Mouse (Mus musculus) stomach, embryonic 16.5 days (tissue): Measurements from ENCODE around the gene Chp2. TPM values are rescaled to one million over a fixed set of nuclear protein-coding genes. Genes with fewer than 3 reads are reported as not detected.

Experiments
- ATAC-seq: fragments of 200-750 bp; cut with Nextera tagmentation; 2 replicates; pipeline ENCODE4 v1.8.0; 2017; ENCODE audit warnings: moderate number of reproducible peaks, moderate TSS enrichment; ENCODE audit not compliant: insufficient read depth, low FRiP score
- H3K27ac ChIP-seq: fragments of 300-500 bp; sonication (generic); 2 replicates; pipeline ENCODE4 v1.5.1; 2014; ENCODE audit warnings: low read length
- H3K27me3 ChIP-seq: fragments of 300-500 bp; sonication (generic); 2 replicates; pipeline ENCODE4 v1.6.1; 2014; ENCODE audit warnings: low read length, control low read depth, mixed read lengths; ENCODE audit not compliant: control insufficient read depth, insufficient read depth
- H3K36me3 ChIP-seq: fragments of 300-500 bp; sonication (generic); 2 replicates; pipeline ENCODE4 v1.6.1; 2014; ENCODE audit warnings: low read length; ENCODE audit not compliant: control insufficient read depth, insufficient read depth
- H3K4me1 ChIP-seq: fragments of 300-500 bp; sonication (generic); 2 replicates; pipeline ENCODE4 v1.6.1; 2014; ENCODE audit warnings: low read length, control low read depth, mixed read lengths; ENCODE audit not compliant: control insufficient read depth, insufficient read depth
- H3K4me2 ChIP-seq: fragments of 300-500 bp; sonication (generic); 2 replicates; pipeline ENCODE4 v1.6.1; 2014; ENCODE audit warnings: low read depth, low read length, mixed read lengths
- H3K4me3 ChIP-seq: fragments of 300-500 bp; sonication (generic); replicated peaks from 2 replicates; pipeline ENCODE4 v1.5.1; 2014; ENCODE audit warnings: mild to moderate bottlenecking, low read length
- H3K9ac ChIP-seq: fragments of 300-500 bp; sonication (generic); 2 replicates; pipeline ENCODE4 v1.6.1; 2014; ENCODE audit warnings: low read length
- H3K9me3 ChIP-seq: fragments of 300-500 bp; sonication (generic); replicated peaks from 2 replicates; pipeline ENCODE4 v1.6.1; 2016; ENCODE audit warnings: low read length, control low read depth; ENCODE audit not compliant: control insufficient read depth
- whole genome bisulfite sequencing: fragments of 180-500 bp; shearing (Covaris S2); extraction: QIAGEN DNeasy Blood & Tissue Kit; methylation state at CpG from one replicate; pipeline ENCODE4 v1.1.7; 2014; 5-methylcytosine and 5-hydroxymethylcytosine counted together
- polyA plus RNA-seq: library from polyadenylated mRNA; unstranded; fragments of >200 nt; fragmentation: Nextera tagmentation; extraction: Ambion mirVana; gene quantifications from 2 replicates; pipeline ENCODE4 v1.2.1, GENCODE M21; 2015

Chp2 gene
- polyA plus RNA-seq, 1 experiment from 2014 or later = 2.0 TPM

DNA sequence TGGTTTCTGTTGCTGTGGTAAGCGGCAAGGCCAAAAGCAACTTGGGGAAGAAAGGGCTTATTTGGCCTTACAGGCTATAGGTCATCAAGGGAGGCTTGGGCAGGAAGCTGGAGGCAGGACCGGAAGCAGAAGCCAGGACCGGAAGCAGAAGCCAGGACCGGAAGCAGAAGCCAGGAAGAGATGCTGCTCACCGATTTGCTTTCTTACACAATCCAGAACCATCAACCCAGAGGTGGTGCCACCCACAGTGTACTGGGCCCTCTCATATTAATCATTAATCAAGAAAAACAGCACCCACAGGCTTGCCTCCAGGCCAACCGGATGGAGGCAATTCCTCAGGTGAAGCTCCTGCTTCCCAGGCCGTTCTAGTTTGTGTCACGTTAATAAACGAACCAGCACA lies 22.5 kb upstream of the Chp2 start:
- Histone ChIP-seq H3K27ac (no peak overlapping the region), H3K4me1 (no peaks in the 10 kb centered on the region), H3K27me3 (no peaks in the 10 kb centered on the region), H3K36me3 (no peaks in the 10 kb centered on the region), H3K4me2 (no peak overlapping the region), H3K9ac (no peak overlapping the region), H3K4me3 (no peak overlapping the region), H3K9me3 (no peaks in the 10 kb centered on the region)
- no peak for ATAC-seq
- WGBS = 72% methylated on average over 9 of the region's 9 CpGs

DNA sequence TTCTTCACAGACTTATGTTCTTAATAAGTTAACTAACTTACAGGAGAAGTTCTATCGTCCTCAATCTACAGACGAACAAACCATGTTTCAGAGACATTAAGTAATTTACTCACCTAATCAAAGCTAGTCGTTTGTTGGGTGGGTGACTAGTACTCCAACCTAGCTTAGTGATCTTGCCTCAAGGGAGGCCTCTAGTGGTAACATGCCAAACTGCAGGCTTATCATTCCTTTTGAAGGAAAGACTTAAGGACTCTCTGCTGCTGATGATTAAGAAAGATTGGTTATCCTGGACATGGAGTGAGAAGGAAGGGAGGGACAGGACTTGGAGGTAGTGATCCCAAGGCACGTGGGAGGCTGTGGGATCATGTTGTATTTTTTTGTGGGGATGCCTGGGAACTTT lies 22.0 kb upstream of the Chp2 start:
- H3K36me3 ChIP-seq = no peaks in the 10 kb centered on the region
- no peak for ATAC-seq
- no peaks in the 10 kb centered on the region for H3K9me3 ChIP-seq
- no peaks in the 10 kb centered on the region for H3K27me3 ChIP-seq
- no peaks in the 10 kb centered on the region for H3K4me1 ChIP-seq
- 36% methylated on average over 4 of the region's 4 CpGs for WGBS
- no peak overlapping the region for H3K9ac ChIP-seq
- H3K27ac ChIP-seq = no peak overlapping the region
- no peak overlapping the region for H3K4me3 ChIP-seq
- no peak overlapping the region for H3K4me2 ChIP-seq

DNA sequence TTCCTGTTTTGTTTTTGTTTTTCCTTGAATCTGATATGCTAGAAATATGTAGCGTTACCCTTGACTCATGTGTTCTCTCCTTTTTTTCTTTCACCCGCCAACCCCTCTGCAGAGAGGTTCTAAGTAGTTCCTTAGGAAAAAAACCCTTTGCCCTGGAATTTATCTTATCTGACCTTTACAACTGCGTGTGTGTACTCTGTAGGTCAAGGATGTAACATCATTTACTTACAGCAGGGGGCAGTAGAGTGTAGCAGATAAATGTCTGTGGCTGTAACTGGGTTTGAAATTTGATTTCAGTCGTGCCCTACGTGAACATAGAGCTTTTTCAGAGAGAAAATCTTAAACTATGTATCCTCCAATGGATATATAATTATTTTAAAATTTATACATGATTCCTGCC lies 20.0 kb upstream of the Chp2 start:
- no peak for ATAC-seq
- H3K9me3 ChIP-seq = no peaks in the 10 kb centered on the region
- H3K4me1 ChIP-seq = peaks cover under 1% of the 10 kb centered on the region; the same call in 1 of the 2 replicates
- no peak overlapping the region for H3K4me2 ChIP-seq
- H3K27ac ChIP-seq = no peak overlapping the region
- H3K9ac ChIP-seq = no peak overlapping the region
- H3K36me3 ChIP-seq = no peaks in the 10 kb centered on the region
- H3K4me3 ChIP-seq = no peak overlapping the region
- H3K27me3 ChIP-seq = no peaks in the 10 kb centered on the region
- WGBS = 16% methylated on average over 5 of the region's 5 CpGs

DNA sequence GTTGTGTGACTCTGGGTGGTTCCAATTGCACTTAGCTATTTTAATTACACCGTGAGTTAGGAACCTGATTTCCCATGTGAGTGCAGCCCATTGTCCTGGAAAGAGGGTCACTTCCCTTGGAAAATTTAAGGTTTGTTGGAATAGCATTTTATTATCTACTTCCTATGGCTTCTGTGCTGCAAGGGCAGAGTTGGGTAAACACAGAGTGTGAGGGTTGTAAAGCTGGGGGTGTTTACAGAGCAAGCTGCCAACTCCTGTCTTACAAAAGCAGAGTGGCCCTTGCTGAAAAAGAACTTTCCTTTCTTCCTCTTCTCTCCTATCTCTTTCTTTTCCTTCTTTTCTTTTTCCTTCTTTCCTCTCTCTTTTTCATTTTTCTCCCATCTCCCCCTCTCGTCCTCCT lies 15.4 kb upstream of the Chp2 start:
- no peaks in the 10 kb centered on the region for H3K36me3 ChIP-seq
- H3K27ac ChIP-seq = 0 out of 2 replicates have a peak overlapping the region, but pooled peaks have one; percentile 44
- H3K9me3 ChIP-seq = no peaks in the 10 kb centered on the region
- H3K4me1 ChIP-seq = peaks cover 3% of the 10 kb centered on the region; the same call in 1 of the 2 replicates
- WGBS = 36% methylated on average over 2 of the region's 2 CpGs
- H3K4me2 ChIP-seq = no peak overlapping the region
- H3K9ac ChIP-seq = no peak overlapping the region
- ATAC-seq = peak; percentile 79; the same call in 1 of the 2 replicates
- no peaks in the 10 kb centered on the region for H3K27me3 ChIP-seq
- H3K4me3 ChIP-seq = no peak overlapping the region

DNA sequence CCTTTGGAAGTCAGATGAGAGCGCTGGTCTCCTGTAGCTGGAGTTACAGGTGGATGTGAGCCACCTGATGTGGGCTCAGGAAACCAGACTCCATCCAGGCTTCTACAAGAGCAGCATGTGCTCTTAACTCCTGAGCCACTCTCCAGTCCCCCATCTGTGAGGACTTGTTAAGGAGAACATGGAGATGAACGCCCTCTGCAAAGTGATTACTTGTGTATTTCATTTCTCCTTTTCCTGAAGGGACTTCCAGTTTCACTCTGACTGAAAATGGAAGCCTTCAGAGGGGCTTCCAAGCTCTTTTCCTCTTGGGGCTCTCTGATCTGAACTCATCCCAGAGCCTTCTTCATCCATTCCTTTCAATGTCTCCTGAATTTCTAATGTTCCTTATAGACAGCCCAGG lies 13.2 kb upstream of the Chp2 start:
- no peak for ATAC-seq
- Histone ChIP-seq H3K9ac (no peak overlapping the region), H3K27me3 (no peaks in the 10 kb centered on the region), H3K4me2 (no peak overlapping the region), H3K9me3 (no peaks in the 10 kb centered on the region), H3K4me1 (peaks cover 3% of the 10 kb centered on the region; the same call in 1 of the 2 replicates), H3K4me3 (no peak overlapping the region), H3K36me3 (no peaks in the 10 kb centered on the region), H3K27ac (no peak overlapping the region)
- WGBS = 75% methylated on average over 2 of the region's 2 CpGs

DNA sequence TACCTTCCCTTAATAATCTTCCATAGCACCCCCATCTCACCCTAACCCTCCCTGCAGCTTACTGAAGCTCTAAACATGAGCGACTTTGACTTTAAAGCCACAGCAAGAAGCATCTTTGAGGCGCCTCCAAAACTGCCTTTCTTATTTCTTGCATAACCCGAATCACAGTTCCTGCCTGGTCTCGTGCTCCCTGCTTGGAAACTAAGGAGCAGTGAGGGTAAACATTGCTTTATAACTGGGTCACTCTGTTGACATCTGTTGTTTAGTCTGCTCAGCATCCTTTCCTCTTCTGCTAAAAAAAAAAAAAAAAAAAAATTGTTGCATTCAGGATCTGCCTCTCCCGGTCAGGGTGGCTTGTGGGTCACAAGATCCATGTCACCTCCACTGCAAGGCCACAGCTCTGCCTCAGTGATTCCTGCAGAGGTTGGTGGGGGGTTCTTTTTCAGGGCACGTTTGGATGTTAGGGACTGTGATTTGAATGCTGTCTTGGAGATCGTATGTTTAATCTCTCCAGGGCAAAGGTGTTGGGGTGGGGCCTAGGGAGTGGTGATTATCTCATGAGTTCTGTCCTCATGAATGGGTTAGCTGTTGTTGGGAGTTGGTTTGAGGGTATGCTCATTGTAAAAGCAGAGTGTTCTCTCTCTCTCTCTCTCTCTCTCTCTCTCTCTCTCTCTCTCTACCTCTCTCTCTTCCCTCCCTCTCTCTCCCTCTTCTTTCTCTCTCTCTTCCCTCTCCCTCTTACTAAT lies 10.8 kb upstream of the Chp2 start:
- H3K4me3 ChIP-seq = no peak overlapping the region
- no peak overlapping the region for H3K9ac ChIP-seq
- no peak overlapping the region for H3K27ac ChIP-seq
- no peaks in the 10 kb centered on the region for H3K27me3 ChIP-seq
- no peak for ATAC-seq
- no peak overlapping the region for H3K4me2 ChIP-seq
- WGBS = 24% methylated on average over 7 of the region's 7 CpGs
- H3K9me3 ChIP-seq = no peaks in the 10 kb centered on the region
- H3K4me1 ChIP-seq = peaks cover 3% of the 10 kb centered on the region; the same call in 1 of the 2 replicates
- no peaks in the 10 kb centered on the region for H3K36me3 ChIP-seq

DNA sequence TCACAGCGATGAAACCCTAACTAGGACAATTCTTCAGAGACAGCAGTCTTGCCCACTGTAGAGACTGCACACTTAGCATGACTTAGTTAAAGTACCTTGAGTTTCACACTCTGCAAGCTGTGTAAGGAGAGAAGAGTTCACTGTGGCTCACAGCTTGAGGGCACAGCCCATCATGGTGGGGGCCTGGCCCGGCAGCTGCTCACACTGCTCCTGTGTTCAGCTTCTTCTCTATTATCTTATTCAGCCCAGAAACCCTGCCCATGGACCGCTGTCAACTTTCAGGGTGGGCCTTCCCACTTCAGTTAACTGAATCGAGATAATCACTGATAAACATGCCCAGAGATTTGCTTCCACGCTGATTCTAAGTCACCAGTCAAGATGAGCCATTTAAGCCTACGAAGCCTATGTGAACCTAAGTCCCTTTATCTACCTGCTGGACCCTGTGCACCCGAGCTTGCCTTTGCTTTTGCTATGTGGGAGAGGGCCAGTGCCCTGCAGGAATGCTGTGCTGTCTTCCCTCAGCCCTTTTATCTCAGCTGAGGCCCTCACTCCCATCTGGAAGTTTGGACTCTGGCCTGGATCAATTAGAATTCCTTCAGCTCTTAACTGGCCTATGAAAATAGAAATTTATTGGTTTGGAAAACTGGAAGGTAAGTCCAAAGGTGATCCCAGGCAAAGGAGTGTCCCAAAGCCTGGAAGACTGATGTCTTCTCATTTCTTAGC lies 6.9 kb downstream of the Chp2 start:
- Histone ChIP-seq H3K9ac (no peak overlapping the region), H3K4me2 (no peak overlapping the region), H3K9me3 (no peaks in the 10 kb centered on the region), H3K27ac (no peak overlapping the region), H3K36me3 (no peaks in the 10 kb centered on the region), H3K27me3 (no peaks in the 10 kb centered on the region), H3K4me1 (no peaks in the 10 kb centered on the region), H3K4me3 (no peak overlapping the region)
- 0 out of 2 replicates have a peak, but pooled peaks have one; percentile 44 for ATAC-seq
- WGBS = 57% methylated on average over 7 of the region's 7 CpGs

DNA sequence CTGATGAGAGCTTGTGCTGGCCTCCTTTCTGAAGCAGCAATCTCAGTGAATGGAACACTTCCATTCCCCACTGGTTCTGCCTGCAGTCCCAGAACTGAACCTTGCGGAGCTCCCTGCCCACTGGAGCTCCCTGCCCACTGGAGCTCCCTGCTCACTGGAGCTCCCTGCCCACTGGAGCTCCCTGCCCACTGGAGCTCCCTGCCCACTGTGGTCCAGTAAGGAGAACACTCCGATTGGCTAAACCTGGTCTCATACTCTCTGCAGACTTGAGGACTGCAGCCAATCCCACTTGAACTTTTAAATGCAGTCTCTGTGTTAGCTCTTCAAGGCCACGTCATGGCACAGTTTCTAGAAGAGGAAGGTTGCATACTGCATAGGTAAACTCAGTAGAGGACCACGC lies 7.4 kb downstream of the Chp2 start:
- 78% methylated on average over 4 of the region's 4 CpGs for WGBS
- Histone ChIP-seq H3K9ac (no peak overlapping the region), H3K27ac (no peak overlapping the region), H3K27me3 (no peaks in the 10 kb centered on the region), H3K4me2 (no peak overlapping the region), H3K36me3 (no peaks in the 10 kb centered on the region), H3K4me1 (no peaks in the 10 kb centered on the region), H3K9me3 (no peaks in the 10 kb centered on the region), H3K4me3 (no peak overlapping the region)
- ATAC-seq = no peak

DNA sequence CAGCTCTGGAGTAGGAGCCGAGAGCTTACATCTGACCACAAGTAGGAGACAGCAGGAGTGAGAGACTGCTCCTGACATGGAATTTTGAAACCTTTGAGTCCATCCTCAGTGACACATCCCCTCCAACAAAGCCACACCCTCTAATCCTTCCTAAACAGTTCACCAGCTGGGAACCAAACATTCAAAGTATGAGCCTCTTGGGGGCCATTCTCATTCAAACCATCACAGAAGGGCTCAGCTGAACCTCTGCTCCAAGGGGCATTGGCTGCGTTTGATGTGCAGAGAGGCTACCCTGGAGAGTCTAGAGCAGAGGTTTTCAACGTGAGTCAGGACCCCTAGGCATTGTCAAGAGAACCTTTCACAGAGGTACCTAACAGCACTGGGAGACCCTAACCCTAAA lies 10.0 kb downstream of the Chp2 start:
- Histone ChIP-seq H3K9me3 (no peaks in the 10 kb centered on the region), H3K36me3 (no peaks in the 10 kb centered on the region), H3K4me1 (no peaks in the 10 kb centered on the region), H3K27ac (no peak overlapping the region), H3K4me2 (no peak overlapping the region), H3K9ac (no peak overlapping the region), H3K4me3 (no peak overlapping the region), H3K27me3 (no peaks in the 10 kb centered on the region)
- no peak for ATAC-seq
- 58% methylated on average over 3 of the region's 3 CpGs for WGBS
